Mouse (Mus musculus): ENCODE measurements around the gene Thsd7a. TPM values are rescaled to one million over a fixed set of nuclear protein-coding genes. Genes with fewer than 3 reads are reported as not detected.

Thsd7a gene
- polyA plus RNA-seq, 1 experiment from 2014 or later = 29.8 TPM

DNA sequence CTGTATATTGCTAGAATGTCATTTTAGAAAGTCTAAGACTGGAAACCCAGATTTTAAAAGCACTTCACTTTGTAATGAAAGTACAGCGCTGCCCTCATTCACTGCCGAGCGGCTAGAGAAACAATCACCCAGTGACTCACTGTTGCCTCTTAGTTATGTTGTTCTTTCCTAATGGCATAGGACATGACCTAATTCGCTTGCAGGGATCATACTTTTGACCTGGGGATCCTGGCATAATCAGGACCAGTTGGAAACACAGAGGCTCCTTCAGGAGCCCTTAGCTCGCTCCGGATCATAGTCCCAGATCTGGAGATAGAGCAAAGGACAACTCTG lies 790 bp downstream of the Thsd7a start:
- H3K27ac ChIP-seq = peak overlapping the region; percentile 97
- H3K36me3 ChIP-seq = no peaks in the 10 kb centered on the region
- H3K4me3 ChIP-seq = peak overlapping the region; percentile 77
- no peak for DNase-seq (ENCODE audit: low spot score)
- under 1% methylated on average over 6 of the region's 6 CpGs for WGBS
- no peaks in the 10 kb centered on the region for H3K27me3 ChIP-seq (ENCODE audit: insufficient read depth, poor library complexity, severe bottlenecking)
- H3K4me1 ChIP-seq (replicated peaks) = peaks cover 19% of the 10 kb centered on the region
- H3K9me3 ChIP-seq = no peaks in the 10 kb centered on the region

DNA sequence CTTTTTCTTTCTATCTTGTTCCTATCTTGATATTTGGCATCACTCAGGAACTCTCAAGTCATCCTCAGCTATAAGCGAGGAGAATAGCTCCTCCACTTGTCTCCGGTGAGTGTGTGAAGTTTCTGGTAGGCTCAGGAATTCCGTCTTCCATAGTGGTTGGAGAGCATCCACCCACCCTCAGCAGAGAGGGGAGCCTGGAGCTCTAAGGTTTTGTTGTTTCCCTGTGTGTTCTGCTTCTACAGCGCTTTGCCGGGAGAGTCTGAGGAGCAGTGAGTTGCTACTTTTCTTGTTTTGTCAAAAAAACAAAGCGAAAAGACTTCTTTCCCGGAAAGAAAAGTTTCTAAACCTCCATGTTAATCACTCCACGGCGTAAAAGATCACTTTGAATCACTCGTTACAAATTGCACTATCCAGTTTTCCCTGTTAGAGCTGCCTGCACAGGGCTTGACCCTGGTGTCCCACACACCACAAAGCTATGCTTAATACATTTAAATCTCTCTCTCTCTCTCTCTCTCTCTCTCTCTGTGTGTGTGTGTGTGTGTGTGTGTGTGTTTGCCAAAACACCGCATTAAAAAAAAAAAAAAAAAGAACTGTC lies 1.3 kb downstream of the Thsd7a start:
- H3K9me3 ChIP-seq = no peaks in the 10 kb centered on the region
- no peaks in the 10 kb centered on the region for H3K36me3 ChIP-seq
- WGBS = 3% methylated on average over 11 of the region's 11 CpGs
- peak; percentile 42 for DNase-seq (ENCODE audit: low spot score)
- peaks cover 19% of the 10 kb centered on the region for H3K4me1 ChIP-seq (replicated peaks)
- H3K27ac ChIP-seq = peak overlapping the region; percentile 97
- H3K27me3 ChIP-seq (ENCODE audit: insufficient read depth, poor library complexity, severe bottlenecking) = no peaks in the 10 kb centered on the region
- peak overlapping the region; percentile 77 for H3K4me3 ChIP-seq

DNA sequence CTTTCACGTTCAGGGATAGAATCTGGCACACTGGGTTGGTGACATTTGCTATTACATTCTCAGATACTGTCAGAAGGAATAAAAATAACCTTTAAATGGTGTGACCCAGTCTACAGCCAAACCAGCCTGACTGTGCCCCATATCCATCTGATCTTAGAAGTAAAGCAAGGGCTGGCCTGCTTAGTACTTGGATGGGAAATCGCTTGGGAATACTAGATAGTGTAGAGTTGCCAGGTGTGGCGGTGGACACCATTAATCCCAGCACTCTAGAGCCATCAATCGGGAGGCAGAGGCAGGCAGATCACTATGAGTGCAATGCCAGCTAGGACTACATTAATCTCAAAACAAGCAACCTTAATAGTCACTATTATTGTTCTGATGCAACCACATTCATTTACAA lies 6.4 kb downstream of the Thsd7a start:
- Histone ChIP-seq H3K4me1 (replicated peaks) (peaks cover 3% of the 10 kb centered on the region; the same call in 1 of the 2 replicates), H3K27ac (no peak overlapping the region), H3K4me3 (no peak overlapping the region), H3K9me3 (0 out of 2 replicates have a peak, but pooled peaks cover 4% of the 10 kb centered on the region), H3K27me3 (ENCODE audit: insufficient read depth, poor library complexity, severe bottlenecking) (no peaks in the 10 kb centered on the region), H3K36me3 (peaks cover 4% of the 10 kb centered on the region; the same call in 1 of the 2 replicates)
- WGBS = 90% methylated on average over 4 of the region's 4 CpGs
- DNase-seq (ENCODE audit: low spot score) = no peak

DNA sequence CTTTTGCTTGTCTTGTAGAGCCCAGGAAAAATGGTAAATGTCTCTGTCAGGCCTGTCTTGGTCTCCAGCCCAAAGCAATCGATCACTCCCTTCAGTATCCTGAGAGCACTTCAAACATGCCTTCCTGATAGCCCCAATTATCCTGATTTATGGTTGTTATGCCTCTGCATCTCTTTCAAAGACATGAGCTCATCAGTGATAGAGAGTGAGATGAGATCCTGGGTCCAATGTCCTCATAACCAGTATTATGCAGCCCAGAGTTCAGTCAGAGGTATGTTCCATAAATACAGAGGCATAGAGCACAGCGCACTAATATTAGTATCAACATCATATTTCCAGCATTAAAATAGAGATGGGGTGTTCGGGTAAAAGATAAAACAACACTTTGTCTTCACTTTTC lies 15.3 kb downstream of the Thsd7a start:
- DNase-seq (ENCODE audit: low spot score) = no peak
- Histone ChIP-seq H3K4me1 (replicated peaks) (no peaks in the 10 kb centered on the region), H3K4me3 (no peak overlapping the region), H3K27me3 (ENCODE audit: insufficient read depth, poor library complexity, severe bottlenecking) (no peaks in the 10 kb centered on the region), H3K36me3 (peaks cover 10% of the 10 kb centered on the region; the same call in 1 of the 2 replicates), H3K9me3 (no peaks in the 10 kb centered on the region), H3K27ac (no peak overlapping the region)
- WGBS = 93% methylated on average over 3 of the region's 3 CpGs

DNA sequence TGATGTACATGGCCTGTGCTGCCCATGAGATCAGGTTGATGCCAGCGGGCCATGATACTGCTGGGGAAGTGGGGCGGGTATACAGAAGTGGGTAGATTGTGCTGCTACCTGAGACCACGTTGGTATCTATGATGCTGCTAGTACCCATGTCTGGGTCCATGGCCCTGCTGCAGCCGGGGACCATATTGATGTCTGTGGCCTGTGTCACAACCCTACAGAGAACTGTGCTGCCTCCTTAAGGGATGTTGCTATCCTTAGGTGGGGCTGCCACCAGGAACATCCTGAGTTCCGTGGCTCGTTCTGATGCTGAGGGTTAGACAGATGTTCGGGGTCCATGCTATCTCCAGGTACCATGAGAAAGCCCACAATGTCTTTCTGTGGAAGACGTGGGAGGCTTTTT lies 33.1 kb downstream of the Thsd7a start:
- no peak overlapping the region for H3K4me3 ChIP-seq
- WGBS = 93% methylated on average over 8 of the region's 8 CpGs
- H3K4me1 ChIP-seq (replicated peaks) = no peaks in the 10 kb centered on the region
- no peaks in the 10 kb centered on the region for H3K27me3 ChIP-seq (ENCODE audit: insufficient read depth, poor library complexity, severe bottlenecking)
- DNase-seq (ENCODE audit: low spot score) = no peak
- no peak overlapping the region for H3K27ac ChIP-seq
- no peaks in the 10 kb centered on the region for H3K36me3 ChIP-seq
- H3K9me3 ChIP-seq = no peaks in the 10 kb centered on the region

DNA sequence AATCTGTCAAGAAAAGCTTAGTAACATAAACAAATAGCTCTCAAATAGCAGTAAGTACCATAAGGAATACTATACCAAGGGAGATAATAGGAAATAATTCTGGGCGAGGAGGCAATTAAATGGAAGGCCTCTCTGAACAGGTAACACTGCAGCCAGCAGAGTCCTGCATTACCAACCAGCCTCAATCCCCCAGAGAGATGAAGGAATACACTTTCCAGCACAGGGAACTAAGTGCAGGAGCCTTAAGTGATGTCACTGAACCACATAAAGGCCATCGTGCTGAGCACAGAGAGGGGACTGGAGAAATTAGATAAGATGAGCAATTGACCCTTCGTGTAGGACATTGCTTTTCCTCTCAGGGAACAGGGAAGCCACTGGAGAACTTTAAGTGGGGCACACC lies 36.6 kb downstream of the Thsd7a start:
- no peaks in the 10 kb centered on the region; the same call in 1 of the 2 replicates for H3K36me3 ChIP-seq
- no peak for DNase-seq (ENCODE audit: low spot score)
- H3K27ac ChIP-seq = no peak overlapping the region
- H3K4me1 ChIP-seq (replicated peaks) = no peaks in the 10 kb centered on the region
- no peaks in the 10 kb centered on the region for H3K27me3 ChIP-seq (ENCODE audit: insufficient read depth, poor library complexity, severe bottlenecking)
- H3K9me3 ChIP-seq = no peaks in the 10 kb centered on the region
- 74% methylated on average over 3 of the region's 3 CpGs for WGBS
- H3K4me3 ChIP-seq = no peak overlapping the region

DNA sequence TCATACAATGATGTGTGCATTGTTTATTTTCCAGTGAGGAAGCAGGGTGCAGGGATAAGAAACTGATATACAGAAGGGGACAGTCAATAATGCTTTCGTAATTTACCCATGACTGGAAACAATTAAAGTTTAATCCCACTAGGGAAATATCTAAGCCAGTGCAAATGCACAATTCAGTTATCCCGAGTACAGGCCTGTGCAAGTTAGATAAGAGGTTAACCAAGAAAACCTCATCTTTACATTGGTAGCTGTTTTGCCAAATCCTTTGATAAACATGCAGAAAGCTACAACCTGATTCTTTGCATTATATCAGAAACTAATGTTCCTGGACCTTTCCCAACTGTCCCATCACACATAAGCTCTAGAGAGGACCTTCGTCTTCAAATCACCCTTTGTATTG lies 46.3 kb downstream of the Thsd7a start:
- no peak for DNase-seq (ENCODE audit: low spot score)
- H3K4me3 ChIP-seq = no peak overlapping the region
- H3K36me3 ChIP-seq = no peaks in the 10 kb centered on the region
- H3K27ac ChIP-seq = no peak overlapping the region
- no peaks in the 10 kb centered on the region for H3K4me1 ChIP-seq (replicated peaks)
- no peaks in the 10 kb centered on the region for H3K9me3 ChIP-seq
- no peaks in the 10 kb centered on the region for H3K27me3 ChIP-seq (ENCODE audit: insufficient read depth, poor library complexity, severe bottlenecking)
- 78% methylated on average over 3 of the region's 3 CpGs for WGBS

DNA sequence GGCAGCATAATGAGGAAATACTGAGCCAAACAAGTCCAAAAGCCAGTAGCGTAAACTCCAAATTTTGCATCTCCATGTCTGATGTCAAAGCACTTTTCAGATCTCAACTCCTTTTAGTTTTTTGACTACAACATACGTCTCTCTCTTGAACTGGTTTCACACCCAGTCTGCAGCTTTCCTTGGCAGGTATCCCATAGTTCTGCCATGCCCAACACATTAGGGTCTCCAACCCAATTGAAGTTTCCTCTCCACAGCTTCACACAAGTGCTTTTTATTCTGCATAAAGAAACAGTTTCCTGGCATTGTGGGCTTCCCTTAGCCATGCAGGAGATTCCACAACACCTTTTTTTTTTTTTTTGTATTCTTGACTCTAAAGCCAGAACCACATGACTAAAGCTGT lies 50.1 kb downstream of the Thsd7a start:
- 92% methylated on average over 2 of the region's 2 CpGs for WGBS

DNA sequence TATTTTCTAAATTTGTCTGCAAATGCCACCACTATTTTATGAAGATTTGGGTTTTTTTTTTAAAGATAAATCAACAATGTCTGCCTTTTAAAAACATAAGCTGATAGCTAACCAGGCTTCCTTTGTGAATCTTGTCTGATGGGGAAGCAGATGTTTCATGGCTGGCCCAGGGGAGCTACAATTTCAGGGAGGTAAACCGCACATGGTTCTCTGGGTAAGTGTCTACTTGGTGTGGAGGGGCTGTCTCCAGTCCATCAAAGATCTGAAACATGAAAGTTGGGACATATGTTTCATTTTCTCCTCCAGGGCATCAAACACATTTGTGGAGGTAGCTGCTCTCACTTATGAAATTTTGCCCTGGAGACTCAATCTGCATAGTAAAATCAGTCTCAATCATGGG lies 55.5 kb downstream of the Thsd7a start:
- Histone ChIP-seq H3K9me3 (no peaks in the 10 kb centered on the region), H3K36me3 (no peaks in the 10 kb centered on the region), H3K27ac (no peak overlapping the region), H3K4me3 (no peak overlapping the region), H3K27me3 (ENCODE audit: insufficient read depth, poor library complexity, severe bottlenecking) (no peaks in the 10 kb centered on the region), H3K4me1 (replicated peaks) (no peaks in the 10 kb centered on the region)
- no peak for DNase-seq (ENCODE audit: low spot score)
- WGBS = 60% methylated on average over 1 of the region's 1 CpGs

More for the DNA sequence above, 50.1 kb downstream of the Thsd7a start:
- Histone ChIP-seq H3K4me1 (replicated peaks) (no peaks in the 10 kb centered on the region), H3K36me3 (no peaks in the 10 kb centered on the region), H3K4me3 (no peak overlapping the region), H3K9me3 (no peaks in the 10 kb centered on the region), H3K27ac (no peak overlapping the region), H3K27me3 (ENCODE audit: insufficient read depth, poor library complexity, severe bottlenecking) (no peaks in the 10 kb centered on the region)
- no peak for DNase-seq (ENCODE audit: low spot score)

DNA sequence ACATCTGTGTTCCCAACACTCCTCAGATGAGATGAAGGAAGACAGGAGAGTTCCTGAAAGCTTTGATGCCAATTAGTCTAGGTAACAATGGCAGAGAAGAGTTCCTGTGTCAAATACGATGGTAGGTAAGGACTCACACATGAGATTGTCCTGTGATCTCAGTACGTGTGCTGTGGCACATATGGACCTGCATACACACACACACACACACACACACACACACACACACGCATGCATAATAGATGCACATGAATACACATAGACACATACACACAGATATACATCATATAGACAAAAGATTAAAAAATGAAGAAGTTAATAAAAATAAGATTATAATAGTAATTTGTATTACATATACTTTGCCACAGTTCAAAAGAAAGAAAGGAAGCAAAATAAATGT lies 56.0 kb downstream of the Thsd7a start:
- H3K4me1 ChIP-seq (replicated peaks) = no peaks in the 10 kb centered on the region
- H3K9me3 ChIP-seq = no peaks in the 10 kb centered on the region
- no peak overlapping the region for H3K4me3 ChIP-seq
- 88% methylated on average over 3 of the region's 3 CpGs for WGBS
- no peaks in the 10 kb centered on the region for H3K36me3 ChIP-seq
- no peak overlapping the region for H3K27ac ChIP-seq
- DNase-seq (ENCODE audit: low spot score) = no peak
- no peaks in the 10 kb centered on the region for H3K27me3 ChIP-seq (ENCODE audit: insufficient read depth, poor library complexity, severe bottlenecking)

DNA sequence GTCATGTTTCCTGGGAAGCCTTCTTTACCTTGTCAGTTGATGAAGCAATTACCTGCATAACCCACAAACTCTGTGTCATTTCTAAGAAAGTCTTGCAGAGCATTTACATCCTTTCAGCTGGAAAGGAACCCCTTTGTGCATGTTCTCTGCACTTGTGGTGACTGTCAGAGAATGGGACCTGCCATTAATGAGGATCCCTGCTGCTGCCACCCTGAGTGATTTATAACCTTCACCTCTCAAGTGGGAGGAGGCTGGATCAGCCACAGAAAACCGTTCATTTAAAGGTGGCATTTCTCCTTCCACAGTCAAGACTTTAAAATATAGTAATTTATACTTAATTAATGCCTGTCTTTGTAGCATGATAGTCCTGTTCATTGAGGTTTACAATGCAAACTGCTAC lies 99.6 kb downstream of the Thsd7a start:
- Histone ChIP-seq H3K27ac (no peak overlapping the region), H3K9me3 (no peaks in the 10 kb centered on the region), H3K4me1 (replicated peaks) (no peaks in the 10 kb centered on the region), H3K36me3 (no peaks in the 10 kb centered on the region), H3K4me3 (no peak overlapping the region), H3K27me3 (ENCODE audit: insufficient read depth, poor library complexity, severe bottlenecking) (no peaks in the 10 kb centered on the region)
- WGBS = 38% methylated on average over 1 of the region's 1 CpGs
- DNase-seq (ENCODE audit: low spot score) = no peak

DNA sequence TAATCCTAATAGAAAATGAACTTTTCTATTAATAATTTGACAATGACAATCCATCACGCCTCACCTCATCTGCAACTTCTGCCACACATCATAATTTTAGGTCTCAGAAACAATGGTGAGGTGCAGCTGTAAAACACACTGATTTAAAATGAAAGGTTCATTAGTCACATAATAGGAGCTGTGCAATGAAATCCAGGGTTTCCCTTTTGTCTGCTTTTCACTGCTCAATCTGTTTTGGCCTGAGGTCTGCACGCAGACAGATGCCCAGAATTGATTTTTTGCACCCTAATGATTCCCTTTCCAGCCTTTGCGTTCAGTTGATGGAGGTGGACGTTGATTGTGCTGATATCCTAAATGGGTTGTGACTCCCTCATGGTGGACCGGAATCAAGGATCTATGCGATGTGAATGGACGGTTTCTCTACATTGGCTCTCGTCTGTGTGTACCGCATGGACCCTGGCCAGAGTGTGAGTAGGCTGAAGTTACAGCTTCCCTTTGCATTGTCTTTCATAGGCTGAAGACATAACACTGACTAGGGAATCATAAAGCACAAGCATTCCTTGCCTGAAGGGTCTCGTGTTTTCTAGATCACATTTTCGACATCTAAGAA lies 120.5 kb downstream of the Thsd7a start:
- H3K9me3 ChIP-seq = no peaks in the 10 kb centered on the region
- 82% methylated on average over 11 of the region's 11 CpGs for WGBS
- DNase-seq (ENCODE audit: low spot score) = no peak
- H3K4me3 ChIP-seq = no peak overlapping the region
- no peaks in the 10 kb centered on the region for H3K27me3 ChIP-seq (ENCODE audit: insufficient read depth, poor library complexity, severe bottlenecking)
- no peaks in the 10 kb centered on the region for H3K4me1 ChIP-seq (replicated peaks)
- H3K27ac ChIP-seq = no peak overlapping the region
- H3K36me3 ChIP-seq = no peaks in the 10 kb centered on the region

DNA sequence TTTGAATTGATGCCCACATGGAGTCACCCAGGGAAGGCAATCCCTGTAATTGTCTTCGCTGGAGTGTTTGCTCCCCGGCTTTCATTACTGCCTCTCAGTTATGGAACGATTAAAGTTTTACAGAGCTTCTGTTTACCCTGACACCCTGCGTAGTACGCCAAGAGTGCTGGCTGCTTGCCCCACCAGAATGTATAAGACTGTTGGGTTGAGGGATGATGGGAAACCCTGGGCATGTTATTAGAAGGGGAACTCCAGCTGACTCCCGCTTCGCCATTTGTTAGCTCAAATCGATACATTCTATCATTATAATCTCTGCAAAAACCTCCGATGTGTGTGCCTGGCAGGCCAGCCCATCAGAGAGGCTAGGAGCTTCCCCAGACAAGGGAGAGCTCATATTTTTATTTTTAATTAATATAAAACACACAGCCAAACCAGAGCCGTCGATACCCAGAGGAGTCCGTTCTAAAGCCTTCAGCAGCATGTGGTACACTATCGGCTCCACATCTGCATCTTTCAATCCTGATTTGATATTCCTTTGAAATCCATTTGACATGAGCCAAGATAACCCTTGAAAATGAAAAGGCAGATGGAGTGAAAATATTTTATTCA lies 142.5 kb downstream of the Thsd7a start:
- WGBS = 94% methylated on average over 13 of the region's 13 CpGs
- Histone ChIP-seq H3K36me3 (no peaks in the 10 kb centered on the region), H3K4me1 (replicated peaks) (no peaks in the 10 kb centered on the region), H3K4me3 (no peak overlapping the region), H3K9me3 (no peaks in the 10 kb centered on the region), H3K27ac (no peak overlapping the region), H3K27me3 (ENCODE audit: insufficient read depth, poor library complexity, severe bottlenecking) (no peaks in the 10 kb centered on the region)
- DNase-seq (ENCODE audit: low spot score) = no peak

Data from hindbrain, embryonic 10.5 days (tissue).